Mouse (Mus musculus) stomach, postnatal 0 days (tissue): Measurements from ENCODE around the gene Faap24.

Experiments
- CTCF ChIP-seq: IDR thresholded peaks from 2 replicates; pipeline ENCODE4 v1.5.1; 2016; ENCODE audit warnings: antibody characterized with exemption, low read depth, mild to moderate bottlenecking, moderate library complexity
- EP300 ChIP-seq: optimal IDR thresholded peaks from 2 replicates; pipeline ENCODE3; 2016; ENCODE audit warnings: antibody characterized with exemption

GRCm38 (mm10) chr7:35365161-35365910 lies 31.3 kb downstream of the Faap24 start:
- TF ChIP-seq CTCF (no peak), EP300 (no peak)
